Mouse (Mus musculus) ES-E14 (cell line): ENCODE data around the gene Cmss1.

Source experiments
- CHD2 ChIP-seq: IDR thresholded peaks from 2 replicates; pipeline ENCODE4 v1.6.1; 2014; ENCODE audit warnings: mild to moderate bottlenecking, low read depth, low read length, inconsistent platforms
- MAFK ChIP-seq: IDR thresholded peaks from 2 replicates; pipeline ENCODE4 v1.6.1; 2014; ENCODE audit warnings: mild to moderate bottlenecking, low read depth, low read length, inconsistent platforms; ENCODE audit not compliant: insufficient read depth
- ZC3H11A ChIP-seq: IDR thresholded peaks from 2 replicates; pipeline ENCODE4 v1.6.1; 2012; ENCODE audit warnings: low read depth, mild to moderate bottlenecking, inconsistent platforms, low read length, borderline replicate concordance
- ZNF384 ChIP-seq: IDR thresholded peaks from 2 replicates; pipeline ENCODE4 v1.6.1; 2012; ENCODE audit warnings: low read depth, low read length, inconsistent platforms

GRCm38 (mm10) chr16:57421680-57422417 lies 184.8 kb downstream of the Cmss1 start:
- no peak for TF ChIP-seq MAFK
- no peak for TF ChIP-seq ZNF384
- TF ChIP-seq ZC3H11A: no peak
- TF ChIP-seq CHD2: no peak
